Mouse (Mus musculus) thymus, adult 2 months (tissue): Measurements from ENCODE around the gene Pip4k2b. TPM values are rescaled to one million over a fixed set of nuclear protein-coding genes. Genes with fewer than 3 reads are reported as not detected.
"Not testable (repeated sequence)": the region's sequence is repeated elsewhere in the genome, so short reads cannot be mapped to it uniquely, and the experiment has no call there.

Source experiments
- DNase-seq: peaks from one replicate; pipeline ENCODE4 v3.0.0; 2021
- H3K27ac ChIP-seq: fragments of 200-500 bp; 2 replicates; pipeline ENCODE4 v1.5.1; 2012; ENCODE audit warnings: low read length, control low read depth; ENCODE audit not compliant: control insufficient read depth, insufficient read depth
- H3K27me3 ChIP-seq: fragments of 200-500 bp; 2 replicates; pipeline ENCODE4 v1.6.1; 2012; ENCODE audit warnings: mild to moderate bottlenecking, low read length, moderate library complexity, mixed read lengths; ENCODE audit not compliant: control insufficient read depth, insufficient read depth
- H3K36me3 ChIP-seq: fragments of 200-500 bp; 2 replicates; pipeline ENCODE4 v1.6.1; 2012; ENCODE audit warnings: mild to moderate bottlenecking, low read length, moderate library complexity; ENCODE audit not compliant: control insufficient read depth, insufficient read depth
- H3K4me1 ChIP-seq: fragments of 200-500 bp; replicated peaks from 2 replicates; pipeline ENCODE4 v1.6.1; 2012; ENCODE audit warnings: low read length; ENCODE audit not compliant: control insufficient read depth, insufficient read depth
- H3K4me3 ChIP-seq: fragments of 200-500 bp; 2 replicates; pipeline ENCODE4 v1.5.1; 2012; ENCODE audit warnings: mild to moderate bottlenecking, low read length, control low read depth, moderate library complexity; ENCODE audit not compliant: control insufficient read depth, insufficient read depth
- CTCF ChIP-seq: fragments of 200-500 bp; IDR thresholded peaks from 2 replicates; pipeline ENCODE4 v1.5.1; 2012; ENCODE audit warnings: mild to moderate bottlenecking, control low read depth, low read length, moderate library complexity, borderline replicate concordance; ENCODE audit not compliant: control insufficient read depth, poor library complexity, insufficient read depth; ENCODE audit errors: extremely low read depth
- POLR2A ChIP-seq: fragments of 200-500 bp; IDR thresholded peaks from 2 replicates; pipeline ENCODE4 v1.6.1; 2012; ENCODE audit warnings: mild to moderate bottlenecking, low read length, control low read depth, moderate library complexity; ENCODE audit not compliant: control insufficient read depth, poor library complexity, insufficient read depth; ENCODE audit errors: extremely low read depth
- WGBS: fragments of 180-500 bp; shearing (Covaris S2); methylation state at CpG from one replicate; pipeline ENCODE4 v1.1.7; 2018; 5-methylcytosine and 5-hydroxymethylcytosine counted together
- polyA plus RNA-seq: library from polyadenylated mRNA; depleted of rRNA; stranded (reverse); fragments of >200 nt; gene quantifications from 2 replicates; pipeline ENCODE4 v1.2.3, GENCODE M21; 2012

Gene Pip4k2b
- polyA plus RNA-seq, 1 experiment = 28.2 TPM

DNA sequence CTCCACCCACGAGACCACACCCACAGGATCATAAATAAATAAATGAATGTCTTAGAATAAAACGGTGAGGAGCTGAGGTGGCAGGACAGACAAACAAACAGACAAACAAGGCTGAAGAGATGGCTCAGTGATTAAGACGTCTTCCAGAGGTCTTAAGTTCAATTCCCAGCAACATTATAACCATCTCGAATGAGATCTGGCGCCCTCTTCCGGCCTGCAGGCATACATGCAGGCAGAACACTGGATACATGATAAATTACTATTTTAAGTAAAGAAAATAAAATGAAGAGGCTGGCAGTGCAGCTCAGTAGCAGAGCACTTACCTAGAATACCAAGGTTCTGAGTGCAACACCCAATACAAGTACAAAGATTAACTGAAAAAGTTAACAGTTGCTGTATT lies 5.8 kb downstream of the Pip4k2b start:
- 82% methylated on average over 6 of the region's 6 CpGs for WGBS
- Histone ChIP-seq H3K27ac (no peak overlapping the region), H3K36me3 (no peaks in the 10 kb centered on the region), H3K4me3 (no peak overlapping the region), H3K27me3 (no peaks in the 10 kb centered on the region), H3K4me1 (peaks cover 20% of the 10 kb centered on the region)
- TF ChIP-seq CTCF = no peak
- TF ChIP-seq POLR2A = no peak
- no peak for DNase-seq

DNA sequence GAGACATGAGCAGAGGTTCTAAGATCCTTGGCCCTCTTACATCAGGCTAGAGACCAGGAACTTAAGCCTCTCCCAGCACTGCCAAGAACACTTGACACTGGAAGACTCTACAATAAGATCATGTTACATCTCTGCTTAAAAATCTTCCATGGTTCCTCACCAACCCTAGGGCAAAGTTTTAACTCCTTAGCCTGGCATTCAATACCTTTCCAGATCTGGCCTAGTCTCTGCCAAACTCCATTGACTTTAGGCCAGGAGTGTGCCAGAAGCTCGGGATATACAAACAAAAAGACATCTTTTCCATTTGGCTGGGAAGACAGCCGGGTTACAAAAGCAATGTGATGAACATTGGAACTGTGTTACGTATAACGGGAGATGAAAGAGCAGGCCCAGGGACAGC lies 6.9 kb downstream of the Pip4k2b start:
- Histone ChIP-seq H3K4me1 (peaks cover 11% of the 10 kb centered on the region), H3K27me3 (no peaks in the 10 kb centered on the region), H3K36me3 (no peaks in the 10 kb centered on the region), H3K27ac (no peak overlapping the region), H3K4me3 (no peak overlapping the region)
- no peak for TF ChIP-seq CTCF
- TF ChIP-seq POLR2A = no peak
- WGBS = 91% methylated on average over 4 of the region's 4 CpGs
- no peak for DNase-seq

DNA sequence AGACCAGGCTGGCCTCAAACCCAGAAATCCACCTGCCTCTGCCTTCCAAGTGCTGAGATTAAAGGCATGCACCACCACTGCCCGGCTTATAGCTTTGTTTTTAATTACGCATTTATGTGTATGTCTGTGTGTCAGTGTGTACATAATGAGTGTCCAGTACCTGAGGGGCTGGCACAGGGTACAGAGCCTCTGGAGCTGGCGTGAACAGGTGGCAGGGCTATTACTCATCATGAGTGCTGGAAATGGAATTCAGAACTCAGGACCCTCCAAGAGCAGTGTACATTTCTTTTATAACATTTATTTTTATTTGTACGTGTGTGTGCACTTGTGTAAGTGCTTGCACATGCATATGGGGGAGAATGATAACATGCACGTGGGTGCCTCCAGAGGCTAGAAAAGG lies 7.9 kb downstream of the Pip4k2b start:
- TF ChIP-seq CTCF (no peak), POLR2A (no peak)
- Histone ChIP-seq H3K36me3 (no peaks in the 10 kb centered on the region), H3K4me1 (peaks cover 6% of the 10 kb centered on the region), H3K27me3 (no peaks in the 10 kb centered on the region), H3K27ac (no peak overlapping the region), H3K4me3 (no peak overlapping the region)
- 94% methylated on average over 5 of the region's 5 CpGs for WGBS
- DNase-seq = no peak

DNA sequence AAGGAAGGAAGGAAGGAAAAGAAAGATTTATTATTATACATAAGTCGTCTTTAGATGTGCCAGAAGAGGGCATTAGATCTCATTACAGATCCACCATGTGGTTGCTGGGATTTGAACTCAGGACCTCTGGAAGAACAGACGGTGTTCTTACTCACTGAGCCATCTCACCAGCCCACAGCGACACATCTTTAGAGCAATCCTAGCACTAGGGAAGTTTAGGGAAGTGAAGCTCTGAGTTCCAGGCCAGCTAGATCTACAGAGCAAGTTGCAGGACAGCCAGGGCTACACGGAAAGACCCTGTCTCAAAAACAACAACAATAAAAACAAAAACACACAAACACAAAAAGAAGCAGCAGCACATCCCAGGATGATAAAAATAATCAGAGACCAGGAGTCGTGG lies 9.7 kb downstream of the Pip4k2b start:
- not testable (repeated sequence) for H3K4me3 ChIP-seq, H3K27me3 ChIP-seq, H3K4me1 ChIP-seq, H3K36me3 ChIP-seq, DNase-seq, H3K27ac ChIP-seq
- WGBS = 91% methylated on average over 5 of the region's 5 CpGs

DNA sequence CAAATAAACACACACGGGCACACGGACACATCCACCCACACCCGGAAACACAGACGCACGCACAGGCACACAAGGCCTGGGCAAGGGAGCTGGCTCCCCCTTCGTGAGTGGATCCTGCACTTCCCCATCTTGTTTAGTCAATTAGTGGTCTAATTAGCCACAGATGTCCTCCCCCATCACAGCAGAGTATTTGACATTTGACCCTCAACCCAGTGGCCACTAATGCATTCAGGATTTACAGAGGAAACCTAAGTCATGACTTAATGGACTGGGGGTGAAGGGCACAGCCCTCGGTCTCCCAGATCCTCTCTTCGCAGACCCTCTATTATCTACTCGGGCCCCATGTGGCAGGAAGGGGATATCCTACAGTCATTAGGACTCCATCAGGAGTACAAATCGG lies 10.8 kb downstream of the Pip4k2b start:
- WGBS = 83% methylated on average over 10 of the region's 10 CpGs

DNA sequence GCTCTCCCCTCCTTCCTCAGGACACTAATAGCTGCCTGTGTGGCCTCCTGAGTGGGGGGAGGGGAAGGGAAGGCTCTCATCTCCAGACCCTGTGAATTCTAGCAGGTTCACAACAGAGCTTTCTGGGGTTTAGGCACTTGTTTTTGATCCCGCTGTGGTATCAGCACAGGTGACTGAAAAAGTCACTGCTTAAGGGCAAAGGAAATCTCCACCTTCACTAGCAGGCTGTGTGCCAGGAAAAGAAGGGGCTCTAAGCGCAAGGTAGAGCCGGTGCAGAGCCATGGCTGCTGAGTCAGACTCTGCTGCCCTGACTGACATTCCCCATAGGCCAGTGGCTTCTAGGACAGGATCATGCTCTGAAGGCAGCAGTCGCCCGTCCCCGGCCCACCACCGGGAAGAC lies 15.8 kb downstream of the Pip4k2b start:
- Histone ChIP-seq H3K27ac (peak overlapping the region; percentile 25; the same call in 1 of the 2 replicates), H3K4me1 (peaks cover 21% of the 10 kb centered on the region), H3K4me3 (no peak overlapping the region), H3K36me3 (peaks cover 24% of the 10 kb centered on the region), H3K27me3 (no peaks in the 10 kb centered on the region)
- no peak for DNase-seq
- TF ChIP-seq CTCF (no peak), POLR2A (no peak)
- 21% methylated on average over 7 of the region's 7 CpGs for WGBS

More for the DNA sequence above, 10.8 kb downstream of the Pip4k2b start:
- no peak overlapping the region for H3K27ac ChIP-seq
- TF ChIP-seq POLR2A (no peak), CTCF (no peak)
- H3K27me3 ChIP-seq = no peaks in the 10 kb centered on the region
- DNase-seq = no peak
- no peaks in the 10 kb centered on the region for H3K36me3 ChIP-seq
- H3K4me3 ChIP-seq = no peak overlapping the region
- peaks cover 11% of the 10 kb centered on the region for H3K4me1 ChIP-seq

DNA sequence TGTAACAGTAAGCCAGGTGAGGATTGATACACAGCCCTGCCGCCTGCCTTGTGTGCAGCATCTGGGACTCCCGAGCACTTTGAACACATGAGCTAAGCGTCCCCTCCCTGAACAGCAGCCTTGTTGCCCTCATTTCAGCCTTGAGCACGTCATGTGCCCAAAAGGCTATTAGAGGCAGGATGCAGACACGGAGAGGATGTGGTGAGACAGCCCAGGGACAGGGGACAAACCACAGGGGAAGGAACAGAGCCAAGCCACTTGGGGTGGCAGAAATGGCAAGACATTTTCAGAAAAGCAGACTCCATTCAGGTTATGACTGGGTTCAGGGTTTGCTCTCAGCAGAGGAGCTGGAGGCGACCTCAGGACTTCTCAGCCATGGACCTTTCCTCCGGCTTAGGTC lies 16.2 kb downstream of the Pip4k2b start:
- Histone ChIP-seq H3K27ac (peak overlapping the region; percentile 25; the same call in 1 of the 2 replicates), H3K36me3 (peaks cover 25% of the 10 kb centered on the region), H3K4me3 (no peak overlapping the region), H3K4me1 (peaks cover 21% of the 10 kb centered on the region), H3K27me3 (no peaks in the 10 kb centered on the region)
- WGBS = 5% methylated on average over 7 of the region's 7 CpGs
- TF ChIP-seq CTCF (0 out of 2 replicates have a peak, but pooled peaks have one; percentile 19), POLR2A (no peak)
- DNase-seq = peak; percentile 48
